Mouse (Mus musculus) cortical plate, adult 2 months (tissue): ENCODE data around the gene Aftph.

Source experiments
- CTCF ChIP-seq: fragments of 200-500 bp; IDR thresholded peaks from 2 replicates; pipeline ENCODE4 v1.5.1; 2011; ENCODE audit warnings: mild to moderate bottlenecking, control low read depth, low read length; ENCODE audit not compliant: insufficient read depth; ENCODE audit errors: extremely low read depth
- POLR2A ChIP-seq: fragments of 200-500 bp; IDR thresholded peaks from 2 replicates; pipeline ENCODE4 v1.6.1; 2011; ENCODE audit warnings: mild to moderate bottlenecking, low read length, control low read depth; ENCODE audit not compliant: insufficient read depth; ENCODE audit errors: extremely low read depth

DNA sequence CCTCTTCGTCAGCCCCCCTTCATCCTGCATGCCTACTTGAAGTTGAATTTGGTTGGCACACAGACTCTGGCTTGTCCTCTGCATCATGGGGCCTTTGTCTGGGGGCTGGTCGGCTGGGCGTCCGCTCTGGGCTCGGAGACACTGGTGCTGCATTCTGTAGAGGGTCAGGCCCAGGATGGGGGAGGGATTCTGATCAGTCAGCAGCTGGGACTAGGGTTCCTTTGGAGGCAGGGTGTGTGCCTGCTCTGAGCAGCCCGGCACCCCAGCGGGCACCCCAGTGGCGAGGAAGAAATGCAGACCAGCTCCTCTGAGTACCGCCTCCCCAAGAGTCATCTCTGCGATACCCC lies 84.7 kb downstream of the Aftph start:
- TF ChIP-seq CTCF (no peak), POLR2A (no peak)
